Mouse (Mus musculus) spleen, adult 2 months (tissue): ENCODE measurements at regions not wholly inside any gene's neighbourhood (a gene's known extent, or its start where the extent isn't known, plus 50 kb on each side); places are given as distances from the start of the nearest gene placed in this dataset.

Experiments used
- DNase-seq, 2 experiments: peaks; one replicate each; pipeline versions ENCODE4 v3.0.0 to v3.0.0-alpha.2; 2012 to 2021; ENCODE audit warnings: low spot score in 2 of 2, low read depth in 1 of 2
- H3K27ac ChIP-seq: fragments of 200-500 bp; 2 replicates; pipeline ENCODE4 v1.5.1; 2012; ENCODE audit warnings: low read length, inconsistent platforms; ENCODE audit not compliant: insufficient read depth
- H3K27me3 ChIP-seq: fragments of 200-500 bp; 2 replicates; pipeline ENCODE4 v1.6.1; 2012; ENCODE audit warnings: mild to moderate bottlenecking, moderate library complexity, low read length, inconsistent platforms; ENCODE audit not compliant: control insufficient read depth, insufficient read depth
- H3K36me3 ChIP-seq: fragments of 200-500 bp; 2 replicates; pipeline ENCODE4 v1.6.1; 2012; ENCODE audit warnings: mild to moderate bottlenecking, low read length, inconsistent platforms; ENCODE audit not compliant: control insufficient read depth, insufficient read depth
- H3K4me1 ChIP-seq: fragments of 200-500 bp; 2 replicates; pipeline ENCODE4 v1.6.1; 2011; ENCODE audit warnings: inconsistent platforms; ENCODE audit not compliant: control insufficient read depth, insufficient read depth, insufficient read length
- H3K4me3 ChIP-seq: fragments of 200-500 bp; 2 replicates; pipeline ENCODE4 v1.5.1; 2011; ENCODE audit warnings: mild to moderate bottlenecking, inconsistent platforms; ENCODE audit not compliant: insufficient read depth, insufficient read length; ENCODE audit errors: extremely low read depth
- CTCF ChIP-seq: fragments of 200-500 bp; IDR thresholded peaks from 2 replicates; pipeline ENCODE4 v1.5.1; 2011; ENCODE audit warnings: mild to moderate bottlenecking, inconsistent platforms; ENCODE audit not compliant: insufficient read depth, insufficient read length, insufficient replicate concordance; ENCODE audit errors: extremely low read depth
- POLR2A ChIP-seq: fragments of 200-500 bp; IDR thresholded peaks from 2 replicates; pipeline ENCODE4 v1.6.1; 2011; ENCODE audit warnings: low read depth, low read length, inconsistent platforms
- WGBS: fragments of 180-500 bp; shearing (Covaris S2); methylation state at CpG from one replicate; pipeline ENCODE4 v1.1.7; 2018; 5-methylcytosine and 5-hydroxymethylcytosine counted together

DNA sequence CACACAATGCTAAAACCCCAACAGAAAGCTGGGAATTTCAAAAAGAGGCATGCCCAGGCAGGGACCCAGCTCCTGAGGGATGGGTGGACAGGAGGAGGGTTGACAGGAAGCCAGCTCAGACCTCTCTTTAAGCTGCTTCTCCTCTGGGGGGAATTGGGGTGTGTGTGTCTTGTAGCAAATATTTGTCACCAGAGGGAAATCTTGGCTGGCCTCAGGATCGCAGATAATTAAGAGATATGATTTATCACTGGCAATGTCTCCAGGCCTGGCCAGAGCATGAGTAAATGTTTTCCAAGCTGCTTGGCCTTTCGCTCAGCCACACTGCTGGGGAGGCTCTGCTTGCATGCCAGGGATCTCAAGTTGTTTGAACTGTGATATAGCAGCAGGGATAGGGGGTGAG is 189.6 kb upstream of the Klf4 start:
- TF ChIP-seq CTCF (no peak), POLR2A (no peak)

DNA sequence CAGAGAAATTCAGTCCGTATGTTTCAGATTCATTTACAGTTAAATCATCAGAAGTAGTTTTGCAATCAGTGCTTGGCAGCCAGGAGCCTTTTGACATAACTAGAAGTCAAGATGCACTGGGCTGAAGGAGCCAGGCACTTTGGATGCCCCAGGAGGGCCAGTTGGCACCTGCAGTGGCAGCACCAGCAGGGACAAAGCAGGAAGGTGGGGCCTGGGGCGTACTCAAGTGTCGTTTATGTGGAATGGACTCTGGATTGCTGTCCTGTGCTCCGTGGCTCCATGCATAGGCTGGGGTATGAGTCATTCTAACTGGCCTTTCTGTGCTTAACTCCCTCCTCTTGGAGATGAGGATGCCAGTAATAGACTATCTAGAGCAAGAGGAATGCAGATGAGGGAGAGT is 186.2 kb upstream of the Klf4 start:
- 88% methylated on average over 4 of the region's 4 CpGs for WGBS
- no peak for DNase-seq
- TF ChIP-seq CTCF, result no peak
- no peak for TF ChIP-seq POLR2A
- Histone ChIP-seq H3K36me3 (no peaks in the 10 kb centered on the region), H3K4me3 (no peak overlapping the region), H3K27me3 (no peaks in the 10 kb centered on the region), H3K27ac (no peak overlapping the region), H3K4me1 (no peaks in the 10 kb centered on the region)

More for the DNA sequence above, 189.6 kb upstream of the Klf4 start:
- H3K27me3 ChIP-seq, result no peaks in the 10 kb centered on the region
- H3K36me3 ChIP-seq, result no peaks in the 10 kb centered on the region
- H3K4me3 ChIP-seq, result no peak overlapping the region
- H3K27ac ChIP-seq, result no peak overlapping the region
- no peaks in the 10 kb centered on the region for H3K4me1 ChIP-seq
- no peak for DNase-seq
- 82% methylated on average over 2 of the region's 2 CpGs for WGBS

DNA sequence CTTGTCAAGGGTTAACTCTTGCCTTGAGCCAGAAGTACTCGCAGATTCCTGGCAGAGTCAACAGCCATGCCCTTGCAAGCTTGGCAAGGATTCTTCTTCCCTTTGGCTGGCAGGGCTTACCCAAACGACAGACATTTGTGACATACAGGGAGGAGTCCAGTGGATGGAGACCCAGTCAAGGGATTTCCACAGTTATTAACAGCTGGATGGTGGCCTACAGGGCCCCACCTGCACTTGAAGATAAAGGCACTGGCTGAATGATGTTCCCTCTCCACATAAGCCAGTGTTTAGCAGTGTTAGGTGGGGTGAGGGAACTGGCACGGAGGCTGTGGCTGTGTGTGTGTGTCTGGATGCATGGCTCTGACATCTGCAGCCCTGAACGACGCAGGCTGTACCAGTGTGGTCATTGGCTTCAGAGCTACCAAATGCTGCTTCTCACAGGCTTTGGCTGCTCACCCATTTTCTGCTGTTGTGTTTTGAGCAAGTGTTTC is 183.9 kb upstream of the Klf4 start:
- H3K36me3 ChIP-seq, result no peaks in the 10 kb centered on the region
- no peaks in the 10 kb centered on the region for H3K4me1 ChIP-seq
- 60% methylated on average over 5 of the region's 5 CpGs for WGBS
- DNase-seq, result no peak
- TF ChIP-seq POLR2A, result no peak
- TF ChIP-seq CTCF, result no peak
- H3K27ac ChIP-seq, result no peak overlapping the region
- no peak overlapping the region for H3K4me3 ChIP-seq
- H3K27me3 ChIP-seq, result no peaks in the 10 kb centered on the region

DNA sequence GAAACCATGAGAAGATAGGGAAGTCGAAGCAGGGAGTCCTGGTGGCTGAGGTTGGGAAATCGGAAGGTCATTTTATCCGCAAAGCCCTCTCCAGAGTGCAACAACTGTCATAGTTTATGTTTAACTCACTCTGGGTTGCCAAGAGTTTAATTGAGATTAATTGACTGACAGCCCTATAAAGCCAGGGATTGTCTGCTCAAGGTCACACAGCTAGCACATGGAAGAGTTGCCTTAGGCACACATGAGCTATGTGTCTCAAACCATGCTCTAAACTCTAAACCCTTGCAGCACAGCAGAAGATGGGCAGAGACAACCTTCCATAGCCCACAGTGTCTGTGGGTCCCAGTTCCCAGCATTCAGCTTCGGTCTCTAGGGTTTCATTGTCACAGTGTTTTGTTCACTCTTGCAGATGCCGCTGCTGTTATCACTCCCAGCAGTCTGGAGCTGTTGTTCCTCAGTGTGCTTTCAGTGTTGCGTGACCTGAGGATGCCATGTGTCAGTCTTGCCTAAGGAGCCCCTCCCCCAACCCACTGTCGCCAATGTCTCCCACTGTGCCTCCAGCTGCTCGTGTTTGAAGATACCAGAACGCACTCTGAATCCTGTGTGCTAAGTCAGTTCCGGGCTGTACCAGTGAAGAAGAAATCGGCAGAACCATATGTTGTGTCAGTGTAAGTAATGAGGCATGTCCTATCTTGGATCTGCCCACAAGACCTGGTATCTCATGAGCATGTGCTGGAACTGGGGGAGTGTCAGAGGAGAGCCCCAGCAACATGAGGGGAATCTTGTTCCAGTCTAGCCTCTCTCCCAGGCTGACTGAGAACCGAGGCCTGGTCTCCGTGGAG is 179.5 kb upstream of the Klf4 start:
- no peaks in the 10 kb centered on the region for H3K4me1 ChIP-seq

DNA sequence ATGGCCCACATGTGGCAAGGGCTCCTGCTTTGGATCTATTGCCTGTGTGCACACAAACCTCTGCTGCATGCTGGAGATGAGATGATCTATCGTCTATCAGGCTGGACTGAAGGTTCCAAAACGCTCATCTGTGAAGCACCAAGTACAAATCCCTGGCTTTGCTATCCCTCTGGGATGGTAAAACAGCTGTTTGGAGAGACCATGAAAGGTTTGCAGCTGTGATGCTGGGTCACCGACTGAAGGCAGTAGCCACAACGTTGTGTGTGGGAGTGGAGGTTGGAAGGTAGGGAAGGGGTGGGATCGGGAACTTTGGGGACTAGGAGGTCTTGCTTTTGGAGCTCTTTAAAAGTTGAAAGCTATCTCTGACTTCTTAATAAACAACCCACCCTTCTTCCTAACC is 178.2 kb upstream of the Klf4 start:
- DNase-seq, result no peak
- Histone ChIP-seq H3K36me3 (no peaks in the 10 kb centered on the region), H3K4me1 (no peaks in the 10 kb centered on the region), H3K27ac (no peak overlapping the region), H3K27me3 (no peaks in the 10 kb centered on the region), H3K4me3 (no peak overlapping the region)
- WGBS, result 93% methylated on average over 5 of the region's 5 CpGs
- TF ChIP-seq CTCF, result no peak
- no peak for TF ChIP-seq POLR2A

More for the DNA sequence above, 179.5 kb upstream of the Klf4 start:
- no peak for DNase-seq
- WGBS, result 88% methylated on average over 13 of the region's 13 CpGs
- H3K36me3 ChIP-seq, result no peaks in the 10 kb centered on the region
- H3K27ac ChIP-seq, result no peak overlapping the region
- H3K27me3 ChIP-seq, result no peaks in the 10 kb centered on the region
- no peak overlapping the region for H3K4me3 ChIP-seq
- no peak for TF ChIP-seq CTCF
- no peak for TF ChIP-seq POLR2A

DNA sequence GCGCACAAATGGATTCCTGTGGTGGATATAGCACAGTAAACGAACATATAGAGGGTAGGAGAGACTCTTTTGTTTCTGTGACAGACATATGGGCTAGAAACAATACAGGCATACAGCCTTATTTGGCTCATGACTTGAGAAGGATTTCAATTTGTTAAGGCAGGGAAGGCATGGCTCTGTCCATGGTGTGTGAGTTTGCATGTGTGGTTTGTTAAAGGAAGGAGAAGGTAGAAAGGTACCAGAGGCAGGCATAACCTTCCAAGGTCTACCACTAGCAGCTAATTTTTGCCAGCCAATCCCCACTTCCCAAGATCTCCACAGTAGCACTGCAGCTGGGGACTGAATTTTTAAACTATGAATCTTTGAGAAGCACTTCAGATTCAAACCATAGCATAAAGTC is 176.5 kb upstream of the Klf4 start:
- H3K27ac ChIP-seq, result no peak overlapping the region
- 89% methylated on average over 2 of the region's 2 CpGs for WGBS
- no peaks in the 10 kb centered on the region for H3K27me3 ChIP-seq
- H3K4me3 ChIP-seq, result no peak overlapping the region
- H3K36me3 ChIP-seq, result no peaks in the 10 kb centered on the region
- DNase-seq, result no peak
- TF ChIP-seq CTCF (no peak), POLR2A (no peak)
- H3K4me1 ChIP-seq, result no peaks in the 10 kb centered on the region

DNA sequence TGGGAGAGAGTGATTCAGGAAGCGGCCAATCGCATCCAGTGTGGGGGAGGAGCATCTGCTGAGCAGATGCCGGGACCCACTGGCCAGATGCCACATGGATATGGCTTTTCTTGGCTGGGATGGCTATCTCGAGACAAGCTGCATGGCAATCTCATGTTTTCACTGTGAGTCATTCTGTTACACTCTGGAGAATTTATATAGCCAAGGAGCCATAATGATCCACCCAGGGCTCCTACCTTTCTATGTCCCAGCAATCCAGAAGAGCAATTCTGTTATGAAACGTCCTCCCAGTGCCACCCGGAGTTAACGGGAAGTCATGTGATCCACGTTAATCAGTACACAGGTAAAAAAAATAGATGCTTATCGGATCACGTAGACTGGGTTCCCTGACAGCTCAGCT is 175.7 kb upstream of the Klf4 start:
- TF ChIP-seq POLR2A (no peak), CTCF (no peak)
- Histone ChIP-seq H3K27me3 (no peaks in the 10 kb centered on the region), H3K4me1 (no peaks in the 10 kb centered on the region), H3K4me3 (no peak overlapping the region), H3K27ac (no peak overlapping the region), H3K36me3 (no peaks in the 10 kb centered on the region)
- no peak for DNase-seq
- 88% methylated on average over 10 of the region's 10 CpGs for WGBS
